Comparison of ENCODE assay signal across 10 mouse cellular contexts in genomic region chr5:135161221-135161620, GRCm38 (mm10). TPM values are rescaled to one million over a fixed set of nuclear protein-coding genes. Genes with fewer than 3 reads are reported as not detected.
DNase-seq lines count a peak whose midpoint lies in the region; ATAC-seq and TF ChIP-seq lines count a peak whose summit lies in the region.
"Had no signal": no experiment of that assay in that cellular context is flagged by ENCODE, and none has a peak within 500 bp of the region (broad histone marks: within the 10 kb centered on the region; RNA-seq: fewer than 3 reads in every experiment).

No protein-coding gene starts in this region.

- WGBS in hindbrain, postnatal 0 days: 90% methylated on average over 4 of the region's 4 CpGs
- WGBS in hindbrain, embryonic 16.5 days: 91% methylated on average over 4 of the region's 4 CpGs
- 94% methylated on average over 4 of the region's 4 CpGs for WGBS in forebrain, embryonic 10.5 days

- no peak overlapping the region for H3K4me3 ChIP-seq in hindbrain, postnatal 0 days (ENCODE audit: low read length)
- H3K4me3 ChIP-seq in hindbrain, embryonic 16.5 days (ENCODE audit: low read length): no peak overlapping the region
- H3K4me3 ChIP-seq in forebrain, embryonic 10.5 days: no peak overlapping the region
- H3K4me3 ChIP-seq: limb, embryonic 15.5 days; neural tube, embryonic 12.5 days had no signal

- TF ChIP-seq CTCF in hindbrain, postnatal 0 days (IDR thresholded peaks at IDR 0.05; ENCODE audit: low read depth): no peak

- H3K27me3 ChIP-seq in hindbrain, postnatal 0 days (ENCODE audit: insufficient read depth, low read length): no peaks in the 10 kb centered on the region
- no peaks in the 10 kb centered on the region for H3K27me3 ChIP-seq in hindbrain, embryonic 16.5 days (replicated peaks; ENCODE audit: control insufficient read depth, insufficient read depth, low read length)
- H3K27me3 ChIP-seq in forebrain, embryonic 10.5 days (ENCODE audit: poor library complexity, severe bottlenecking): no peaks in the 10 kb centered on the region
- H3K27me3 ChIP-seq: limb, embryonic 15.5 days; neural tube, embryonic 12.5 days had no signal

- H3K4me2 ChIP-seq in hindbrain, postnatal 0 days (ENCODE audit: low read depth, low read length): no peak overlapping the region
- H3K4me2 ChIP-seq in hindbrain, embryonic 16.5 days (ENCODE audit: low read length): no peak overlapping the region
- H3K4me2 ChIP-seq: limb, embryonic 15.5 days; neural tube, embryonic 12.5 days had no signal

- no peak overlapping the region for H3K9ac ChIP-seq in hindbrain, postnatal 0 days (replicated peaks; ENCODE audit: low read length)
- H3K9ac ChIP-seq in hindbrain, embryonic 16.5 days (ENCODE audit: low read depth, low read length): no peak overlapping the region
- H3K9ac ChIP-seq: limb, embryonic 15.5 days; neural tube, embryonic 12.5 days had no signal

- peak overlapping the region; percentile 45; the same call in 1 of the 2 replicates for H3K27ac ChIP-seq in hindbrain, postnatal 0 days
- H3K27ac ChIP-seq in hindbrain, embryonic 16.5 days (ENCODE audit: low read depth, low read length): no peak overlapping the region
- no peak overlapping the region for H3K27ac ChIP-seq in forebrain, embryonic 10.5 days
- H3K27ac ChIP-seq: limb, embryonic 15.5 days; neural tube, embryonic 12.5 days had no signal

- peak; percentile 62; the same call in 1 of the 2 replicates for ATAC-seq in hindbrain, postnatal 0 days
- no peak for ATAC-seq in hindbrain, embryonic 16.5 days
- no peak for ATAC-seq in cerebellum, adult (ENCODE audit: insufficient number of reproducible peaks, low FRiP score, low TSS enrichment)

- H3K4me1 ChIP-seq in hindbrain, postnatal 0 days (ENCODE audit: insufficient read depth, low read length): no peaks in the 10 kb centered on the region
- no peaks in the 10 kb centered on the region for H3K4me1 ChIP-seq in hindbrain, embryonic 16.5 days (ENCODE audit: control insufficient read depth, insufficient read depth, low read depth, low read length)
- H3K4me1 ChIP-seq in forebrain, embryonic 10.5 days: no peaks in the 10 kb centered on the region
- H3K4me1 ChIP-seq: limb, embryonic 15.5 days; neural tube, embryonic 12.5 days had no signal

- peak; percentile 46 for DNase-seq in hindbrain, postnatal 0 days (ENCODE audit: low spot score)
- peak; percentile 51 to 64 for DNase-seq in right cerebral cortex, postnatal 10 days (ENCODE audit: low spot score in 2 of 2)
- no peak for DNase-seq in right cerebral cortex, postnatal 25 days
- peak; percentile 67 for DNase-seq in gastrocnemius, postnatal 25 days
- peak; percentile 39 for DNase-seq in ovary, postnatal 14 days (ENCODE audit: low spot score)
- no peak for DNase-seq in forebrain, embryonic 10.5 days (ENCODE audit: extremely low spot score, low spot score)

- no peaks in the 10 kb centered on the region for H3K9me3 ChIP-seq in hindbrain, postnatal 0 days (ENCODE audit: low read length)
- no peaks in the 10 kb centered on the region for H3K9me3 ChIP-seq in hindbrain, embryonic 16.5 days (ENCODE audit: control insufficient read depth, low read length)
- H3K9me3 ChIP-seq in forebrain, embryonic 10.5 days: peaks cover 4% of the 10 kb centered on the region; the same call in 1 of the 2 replicates
- H3K9me3 ChIP-seq: limb, embryonic 15.5 days; neural tube, embryonic 12.5 days had no signal

- peaks cover 32% of the 10 kb centered on the region; the same call in 1 of the 2 replicates for H3K36me3 ChIP-seq in hindbrain, postnatal 0 days (ENCODE audit: insufficient read depth, low read length)
- H3K36me3 ChIP-seq in hindbrain, embryonic 16.5 days (ENCODE audit: control insufficient read depth, insufficient read depth, low read length): peaks cover 25% of the 10 kb centered on the region
- H3K36me3 ChIP-seq in forebrain, embryonic 10.5 days (replicated peaks): peaks cover 79% of the 10 kb centered on the region

RNA-seq across cellular contexts. Expression of gene Bcl7b, which starts 6.9 kb away (rescaled TPM):
- total RNA-seq in hindbrain, postnatal 0 days (2014; rRNA removed): 13.7 and 18.5 TPM in 2 replicates
- 32.5 and 36.4 TPM in 2 replicates for polyA plus RNA-seq in hindbrain, postnatal 0 days (2015; fragmentation: Nextera tagmentation; extraction: Ambion mirVana)
- 35.9 and 37.9 TPM in 2 replicates for polyA plus RNA-seq in hindbrain, embryonic 16.5 days (2015; fragmentation: Nextera tagmentation; extraction: Ambion mirVana)
- total RNA-seq in gastrocnemius, postnatal 25 days (2021): 10 to 100 TPM; 27.1 to 27.4 TPM
- polyA plus RNA-seq in forebrain, embryonic 10.5 days (2016; fragmentation: Nextera tagmentation; extraction: Ambion mirVana): 43.3 and 44.4 TPM in 2 replicates

RNA-seq across cellular contexts. Expression of gene Tbl2, which starts 11.8 kb away (rescaled TPM):
- 36.9 and 43.7 TPM in 2 replicates for total RNA-seq in hindbrain, postnatal 0 days (2014; rRNA removed)
- 10.7 and 12.3 TPM in 2 replicates for polyA plus RNA-seq in hindbrain, postnatal 0 days (2015; fragmentation: Nextera tagmentation; extraction: Ambion mirVana)
- 15.0 and 17.2 TPM in 2 replicates for polyA plus RNA-seq in hindbrain, embryonic 16.5 days (2015; fragmentation: Nextera tagmentation; extraction: Ambion mirVana)
- total RNA-seq in gastrocnemius, postnatal 25 days (2021): 10 to 100 TPM in 1 of 2 experiments, 1 to 10 TPM in 1; 7.5 to 10.5 TPM
- 23.8 and 25.0 TPM in 2 replicates for polyA plus RNA-seq in forebrain, embryonic 10.5 days (2016; fragmentation: Nextera tagmentation; extraction: Ambion mirVana)

RNA-seq across cellular contexts. Expression of gene Baz1b, which starts 25.8 kb away (rescaled TPM):
- total RNA-seq in hindbrain, postnatal 0 days (2014; rRNA removed): 35.5 and 42.9 TPM in 2 replicates
- polyA plus RNA-seq in hindbrain, postnatal 0 days (2015; fragmentation: Nextera tagmentation; extraction: Ambion mirVana): 15.8 and 16.7 TPM in 2 replicates
- polyA plus RNA-seq in hindbrain, embryonic 16.5 days (2015; fragmentation: Nextera tagmentation; extraction: Ambion mirVana): 20.5 and 21.6 TPM in 2 replicates
- 10 to 100 TPM; 25.7 to 29.2 TPM for total RNA-seq in gastrocnemius, postnatal 25 days (2021)
- polyA plus RNA-seq in forebrain, embryonic 10.5 days (2016; fragmentation: Nextera tagmentation; extraction: Ambion mirVana): 58.0 and 59.1 TPM in 2 replicates

Comparison
In these comparisons a context has a peak if more than half of its experiments do, and no peak if none do; other contexts are left out.
1. DNase-seq: peak in hindbrain, postnatal 0 days (single experiment), right cerebral cortex, postnatal 10 days (2 of 2), gastrocnemius, postnatal 25 days (single experiment) and ovary, postnatal 14 days (single experiment); none in right cerebral cortex, postnatal 25 days (single experiment) and forebrain, embryonic 10.5 days (single experiment).